Mouse (Mus musculus): ENCODE results near the gene Dhx40. TPM values are rescaled to one million over a fixed set of nuclear protein-coding genes. Genes with fewer than 3 reads are reported as not detected.
"Not testable (repeated sequence)": the region's sequence is repeated elsewhere in the genome, so short reads cannot be mapped to it uniquely, and the experiment has no call there.

Dhx40 gene
- polyA plus RNA-seq, 1 experiment from 2014 or later, result 39.7 TPM

GRCm38 (mm10) chr11:86836366-86836765, 28.8 kb upstream of the Dhx40 start:
- H3K36me3 ChIP-seq (replicated peaks), result no peaks in the 10 kb centered on the region

GRCm38 (mm10) chr11:86834628-86835338, 27.2 kb upstream of the Dhx40 start:
- H3K9me3 ChIP-seq, result no peaks in the 10 kb centered on the region
- H3K4me1 ChIP-seq, result peaks cover 13% of the 10 kb centered on the region
- DNase-seq (ENCODE audit: extremely low spot score, low spot score), result no peak
- 60% methylated on average over 8 of the region's 8 CpGs for WGBS
- no peaks in the 10 kb centered on the region for H3K36me3 ChIP-seq (replicated peaks)
- H3K27ac ChIP-seq, result no peak overlapping the region
- H3K27me3 ChIP-seq (ENCODE audit: poor library complexity, severe bottlenecking), result no peaks in the 10 kb centered on the region
- no peak overlapping the region for H3K4me3 ChIP-seq

More at GRCm38 (mm10) chr11:86836366-86836765, 28.8 kb upstream of the Dhx40 start:
- Histone ChIP-seq H3K4me1 (peaks cover 29% of the 10 kb centered on the region), H3K27me3 (ENCODE audit: poor library complexity, severe bottlenecking) (no peaks in the 10 kb centered on the region), H3K9me3 (no peaks in the 10 kb centered on the region), H3K4me3 (no peak overlapping the region), H3K27ac (no peak overlapping the region)
- WGBS, result 47% methylated on average over 2 of the region's 2 CpGs
- DNase-seq (ENCODE audit: extremely low spot score, low spot score), result peak; percentile 62

GRCm38 (mm10) chr11:86834050-86834449, 26.5 kb upstream of the Dhx40 start:
- H3K27ac ChIP-seq, result 0 out of 2 replicates have a peak overlapping the region, but pooled peaks have one; percentile 30
- DNase-seq (ENCODE audit: extremely low spot score, low spot score), result no peak
- no peaks in the 10 kb centered on the region for H3K27me3 ChIP-seq (ENCODE audit: poor library complexity, severe bottlenecking)
- H3K4me1 ChIP-seq, result peaks cover 6% of the 10 kb centered on the region
- H3K9me3 ChIP-seq, result no peaks in the 10 kb centered on the region
- 85% methylated on average over 7 of the region's 7 CpGs for WGBS
- H3K4me3 ChIP-seq, result no peak overlapping the region
- no peaks in the 10 kb centered on the region for H3K36me3 ChIP-seq (replicated peaks)

GRCm38 (mm10) chr11:86833153-86833552, 25.6 kb upstream of the Dhx40 start:
- Histone ChIP-seq H3K4me1 (peaks cover 6% of the 10 kb centered on the region; the same call in 1 of the 2 replicates), H3K27me3 (ENCODE audit: poor library complexity, severe bottlenecking) (no peaks in the 10 kb centered on the region), H3K36me3 (replicated peaks) (no peaks in the 10 kb centered on the region), H3K9me3 (no peaks in the 10 kb centered on the region), H3K27ac (no peak overlapping the region), H3K4me3 (no peak overlapping the region)
- DNase-seq (ENCODE audit: extremely low spot score, low spot score), result no peak
- 79% methylated on average over 3 of the region's 3 CpGs for WGBS

GRCm38 (mm10) chr11:86828396-86828795, 20.9 kb upstream of the Dhx40 start:
- H3K9me3 ChIP-seq, result no peaks in the 10 kb centered on the region
- H3K36me3 ChIP-seq (replicated peaks), result no peaks in the 10 kb centered on the region
- no peaks in the 10 kb centered on the region for H3K4me1 ChIP-seq
- H3K27ac ChIP-seq, result no peak overlapping the region
- no peaks in the 10 kb centered on the region for H3K27me3 ChIP-seq (ENCODE audit: poor library complexity, severe bottlenecking)
- no peak overlapping the region for H3K4me3 ChIP-seq
- no peak for DNase-seq (ENCODE audit: extremely low spot score, low spot score)
- 85% methylated on average over 6 of the region's 6 CpGs for WGBS

GRCm38 (mm10) chr11:86827476-86828245, 20.1 kb upstream of the Dhx40 start:
- no peaks in the 10 kb centered on the region for H3K36me3 ChIP-seq (replicated peaks)
- no peak overlapping the region for H3K4me3 ChIP-seq
- H3K27ac ChIP-seq, result no peak overlapping the region
- no peaks in the 10 kb centered on the region for H3K9me3 ChIP-seq
- 76% methylated on average over 2 of the region's 2 CpGs for WGBS
- no peaks in the 10 kb centered on the region for H3K4me1 ChIP-seq
- no peak for DNase-seq (ENCODE audit: extremely low spot score, low spot score)
- H3K27me3 ChIP-seq (ENCODE audit: poor library complexity, severe bottlenecking), result no peaks in the 10 kb centered on the region

GRCm38 (mm10) chr11:86824433-86824832, 16.9 kb upstream of the Dhx40 start:
- Histone ChIP-seq H3K27ac (no peak overlapping the region), H3K4me1 (peaks cover 7% of the 10 kb centered on the region), H3K27me3 (ENCODE audit: poor library complexity, severe bottlenecking) (no peaks in the 10 kb centered on the region), H3K4me3 (no peak overlapping the region), H3K36me3 (replicated peaks) (no peaks in the 10 kb centered on the region), H3K9me3 (no peaks in the 10 kb centered on the region)
- no peak for DNase-seq (ENCODE audit: extremely low spot score, low spot score)
- 94% methylated on average over 7 of the region's 7 CpGs for WGBS

GRCm38 (mm10) chr11:86822531-86822930, 15.0 kb upstream of the Dhx40 start:
- 86% methylated on average over 7 of the region's 7 CpGs for WGBS
- Histone ChIP-seq H3K27ac (no peak overlapping the region), H3K9me3 (no peaks in the 10 kb centered on the region), H3K4me3 (no peak overlapping the region), H3K4me1 (peaks cover 25% of the 10 kb centered on the region), H3K27me3 (ENCODE audit: poor library complexity, severe bottlenecking) (no peaks in the 10 kb centered on the region), H3K36me3 (replicated peaks) (no peaks in the 10 kb centered on the region)
- DNase-seq (ENCODE audit: extremely low spot score, low spot score), result no peak

- peaks cover 25% of the 10 kb centered on the region for H3K4me1 ChIP-seq
- DNase-seq (ENCODE audit: extremely low spot score, low spot score), result no peak
- WGBS, result 57% methylated on average over 8 of the region's 8 CpGs
- H3K36me3 ChIP-seq (replicated peaks), result no peaks in the 10 kb centered on the region
- H3K27ac ChIP-seq, result peak overlapping the region; percentile 80
- H3K27me3 ChIP-seq (ENCODE audit: poor library complexity, severe bottlenecking), result no peaks in the 10 kb centered on the region
- H3K4me3 ChIP-seq, result no peak overlapping the region; the same call in 1 of the 2 replicates
- H3K9me3 ChIP-seq, result no peaks in the 10 kb centered on the region
These were observed 12.0 kb upstream of the Dhx40 start for GRCm38 (mm10) chr11:86819536-86819935.

- no peaks in the 10 kb centered on the region for H3K27me3 ChIP-seq (ENCODE audit: poor library complexity, severe bottlenecking)
- DNase-seq (ENCODE audit: extremely low spot score, low spot score), result no peak
- H3K27ac ChIP-seq, result peak overlapping the region; percentile 80
- no peaks in the 10 kb centered on the region for H3K36me3 ChIP-seq (replicated peaks)
- no peaks in the 10 kb centered on the region for H3K9me3 ChIP-seq
- H3K4me3 ChIP-seq, result no peak overlapping the region; the same call in 1 of the 2 replicates
- peaks cover 25% of the 10 kb centered on the region for H3K4me1 ChIP-seq
- WGBS, result 92% methylated on average over 2 of the region's 2 CpGs
These were observed 11.4 kb upstream of the Dhx40 start for GRCm38 (mm10) chr11:86818928-86819327.

- not testable (repeated sequence) for H3K27me3 ChIP-seq (ENCODE audit: poor library complexity, severe bottlenecking); H3K27ac ChIP-seq; DNase-seq (ENCODE audit: extremely low spot score, low spot score); H3K4me3 ChIP-seq; H3K36me3 ChIP-seq (replicated peaks); H3K9me3 ChIP-seq
- peaks cover 25% of the 10 kb centered on the region for H3K4me1 ChIP-seq
- 91% methylated on average over 3 of the region's 3 CpGs for WGBS
These were observed 8.7 kb upstream of the Dhx40 start for GRCm38 (mm10) chr11:86816288-86816687.

- 6% methylated on average over 5 of the region's 11 CpGs for WGBS
- H3K36me3 ChIP-seq (replicated peaks); H3K27ac ChIP-seq; DNase-seq (ENCODE audit: extremely low spot score, low spot score); H3K27me3 ChIP-seq (ENCODE audit: poor library complexity, severe bottlenecking); H3K9me3 ChIP-seq; H3K4me3 ChIP-seq: not testable (repeated sequence)
- peaks cover 18% of the 10 kb centered on the region for H3K4me1 ChIP-seq
These were observed 6.9 kb upstream of the Dhx40 start for GRCm38 (mm10) chr11:86814481-86814880.

GRCm38 (mm10) chr11:86813256-86813655, 5.7 kb upstream of the Dhx40 start:
- H3K4me3 ChIP-seq; DNase-seq (ENCODE audit: extremely low spot score, low spot score); H3K27me3 ChIP-seq (ENCODE audit: poor library complexity, severe bottlenecking); H3K27ac ChIP-seq; H3K4me1 ChIP-seq; H3K9me3 ChIP-seq; H3K36me3 ChIP-seq (replicated peaks): not testable (repeated sequence)
- WGBS, result 82% methylated on average over 5 of the region's 11 CpGs

Measured in forebrain, embryonic 10.5 days (tissue).